Mouse (Mus musculus): Measurements from ENCODE around the gene Uqcc2.

GRCm38 (mm10) chr17:27159169-27159568 is 25.5 kb upstream of the Uqcc2 start:
- TF ChIP-seq POLR2A (IDR thresholded peaks at IDR 0.05; ENCODE audit: insufficient read length, low read depth) = no peak
- no peak for TF ChIP-seq POLR2AphosphoS2 (IDR thresholded peaks at IDR 0.05; ENCODE audit: insufficient read length, low read depth)
- no peak for TF ChIP-seq TCF3 (IDR thresholded peaks at IDR 0.05; ENCODE audit: insufficient read length, low read depth)
- no peak for TF ChIP-seq CEBPB (IDR thresholded peaks at IDR 0.05; ENCODE audit: insufficient read depth, poor library complexity, severe bottlenecking)
- TF ChIP-seq E2F4 (IDR thresholded peaks at IDR 0.05; ENCODE audit: insufficient read depth) = no peak
- no peak for TF ChIP-seq TCF12 (IDR thresholded peaks at IDR 0.05; ENCODE audit: insufficient read depth, poor library complexity, severe bottlenecking)
- no peak for TF ChIP-seq MAX (IDR thresholded peaks at IDR 0.05; ENCODE audit: low read depth)
- no peak for TF ChIP-seq USF1 (IDR thresholded peaks at IDR 0.05; ENCODE audit: low read depth)
- no peak for TF ChIP-seq REST (IDR thresholded peaks at IDR 0.05; ENCODE audit: insufficient read depth, insufficient read length)
- TF ChIP-seq MYOD1 (IDR thresholded peaks at IDR 0.05; ENCODE audit: control insufficient read depth in 1 of 3, insufficient read length in 2 of 3, low read depth in 2 of 3) = no peak
